ENCODE assay signal across 18 mouse cellular contexts in genomic region chr3:41476516-41476915, GRCm38 (mm10).
"Had no signal": no experiment of that assay in that cellular context is flagged by ENCODE, and none has a peak within 500 bp of the region (broad histone marks: within the 10 kb centered on the region; RNA-seq: fewer than 3 reads in every experiment).

No protein-coding gene starts in this region.

- H3K4me2 ChIP-seq: lung, embryonic 14.5 days; midbrain, embryonic 12.5 days; neural tube, embryonic 13.5 days; neural tube, embryonic 15.5 days; stomach, embryonic 15.5 days had no signal

- DNase-seq: lung, adult 18-20 months; lung, embryonic 14.5 days; lung, postnatal 10 days; lung, postnatal 4 days; midbrain, embryonic 14.5 days; retina, postnatal 1 day; right cerebral cortex, postnatal 14 days; thymus, adult 18-20 months; thymus, postnatal 14 days; thymus, postnatal 36 days had no signal

- H3K36me3 ChIP-seq: midbrain, embryonic 10.5 days; midbrain, embryonic 12.5 days; neural tube, embryonic 13.5 days; neural tube, embryonic 15.5 days; stomach, embryonic 15.5 days had no signal

- H3K4me3 ChIP-seq: midbrain, embryonic 10.5 days; midbrain, embryonic 12.5 days; myocyte; neural tube, embryonic 13.5 days; neural tube, embryonic 15.5 days; stomach, embryonic 15.5 days had no signal

- H3K4me1 ChIP-seq: midbrain, embryonic 10.5 days; midbrain, embryonic 12.5 days; neural tube, embryonic 13.5 days; neural tube, embryonic 15.5 days; stomach, embryonic 15.5 days had no signal

- H3K9ac ChIP-seq: lung, embryonic 14.5 days; midbrain, embryonic 12.5 days; neural tube, embryonic 13.5 days; neural tube, embryonic 15.5 days; stomach, embryonic 15.5 days had no signal

- H3K27ac ChIP-seq: midbrain, embryonic 10.5 days; midbrain, embryonic 12.5 days; neural tube, embryonic 13.5 days; neural tube, embryonic 15.5 days; stomach, embryonic 15.5 days; stomach, postnatal 0 days had no signal

- H3K9me3 ChIP-seq: midbrain, embryonic 10.5 days; midbrain, embryonic 12.5 days; neural tube, embryonic 13.5 days; neural tube, embryonic 15.5 days; stomach, embryonic 15.5 days had no signal

- ATAC-seq: midbrain, embryonic 16.5 days had no signal

- H3K27me3 ChIP-seq: midbrain, embryonic 12.5 days; neural tube, embryonic 13.5 days; neural tube, embryonic 15.5 days; stomach, embryonic 15.5 days had no signal
